Mouse (Mus musculus) left cerebral cortex, postnatal 36 days (tissue): ENCODE measurements around the gene Ccnt2. TPM values are rescaled to one million over a fixed set of nuclear protein-coding genes. Genes with fewer than 3 reads are reported as not detected.
A peak's percentile ranks its signal among the peaks of the same experiment; 100 is the strongest.
"Not testable (repeated sequence)": the region's sequence is repeated elsewhere in the genome, so short reads cannot be mapped to it uniquely, and the experiment has no call there.

Experiments used
- DNase-seq, 2 experiments: peaks; one replicate each; pipeline ENCODE4 v3.0.0; 2021 to 2022; ENCODE audit warnings: low spot score in 2 of 2, mixed read lengths in 1 of 2
- intact Hi-C: fragments of 180-260 bp; cut with DNase I; formaldehyde crosslinking; loops from one replicate; pipeline ENCODE4 v1.15.1; 2025
- total RNA-seq, 2 experiments: library from RNA; stranded (reverse); gene quantifications; 2 replicates each; pipeline ENCODE4 v1.2.3; 2021

Gene Ccnt2
- 10 to 100 TPM; 50.8 to 72.3 TPM for total RNA-seq

DNA sequence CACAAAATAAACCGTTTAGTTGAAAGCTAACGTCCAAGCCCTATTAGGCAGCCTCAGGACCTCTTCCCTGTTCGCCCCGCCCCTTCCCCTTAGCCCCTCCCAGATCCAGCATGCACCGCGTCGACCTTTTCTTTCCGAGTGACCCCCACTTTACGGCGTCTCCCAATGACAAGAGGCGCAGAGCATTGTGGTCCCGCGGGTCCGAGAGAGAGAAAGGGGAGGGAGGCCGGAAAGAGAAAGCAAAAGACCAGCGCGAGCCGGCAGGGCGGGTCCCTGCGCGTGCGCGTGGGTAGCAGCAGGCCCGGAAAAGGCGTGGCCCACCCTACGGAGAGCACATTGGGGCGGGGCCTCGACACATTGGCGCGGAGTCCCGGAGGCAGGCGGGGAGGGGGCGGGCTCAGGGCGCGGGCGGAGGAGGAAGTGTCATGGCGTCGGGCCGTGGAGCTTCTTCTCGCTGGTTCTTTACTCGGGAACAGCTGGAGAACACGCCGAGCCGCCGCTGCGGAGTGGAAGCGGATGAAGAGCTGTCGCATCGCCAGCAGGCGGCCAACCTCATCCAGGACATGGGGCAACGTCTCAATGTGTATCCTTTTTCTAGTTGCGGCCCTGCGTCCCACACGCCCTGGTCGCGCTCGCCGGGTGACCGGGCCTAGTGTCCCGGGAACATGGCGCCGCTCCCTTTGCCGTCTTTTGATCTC lies at the start of gene Ccnt2:
Gene Ccnt2 (plus strand): TSS at position 362 of the 698 bp plus-strand sequence.
- peak; percentile 99 to 100 for DNase-seq
- intact Hi-C loops = loop anchor here (10.0 kb wide), 2 partner anchors 91 to 331 kb away; partner anchors contain the start of genes R3hdm1, Rab3gap1 and Zranb3

GRCm38 (mm10) chr1:127729096-127729495 lies 44.9 kb upstream of the Ccnt2 start, which contains the start of gene Acmsd:
Acmsd (plus strand) TSS chr1:127729413.
- intact Hi-C loops = no loop called here
- DNase-seq = no peak

- no peak for DNase-seq
- intact Hi-C loops = no loop called here
Observed at GRCm38 (mm10) chr1:127731086-127731485, 42.9 kb upstream of the Ccnt2 start.

- intact Hi-C loops = no loop called here
- DNase-seq = no peak
Observed at GRCm38 (mm10) chr1:127732435-127732834, 41.5 kb upstream of the Ccnt2 start.

DNA sequence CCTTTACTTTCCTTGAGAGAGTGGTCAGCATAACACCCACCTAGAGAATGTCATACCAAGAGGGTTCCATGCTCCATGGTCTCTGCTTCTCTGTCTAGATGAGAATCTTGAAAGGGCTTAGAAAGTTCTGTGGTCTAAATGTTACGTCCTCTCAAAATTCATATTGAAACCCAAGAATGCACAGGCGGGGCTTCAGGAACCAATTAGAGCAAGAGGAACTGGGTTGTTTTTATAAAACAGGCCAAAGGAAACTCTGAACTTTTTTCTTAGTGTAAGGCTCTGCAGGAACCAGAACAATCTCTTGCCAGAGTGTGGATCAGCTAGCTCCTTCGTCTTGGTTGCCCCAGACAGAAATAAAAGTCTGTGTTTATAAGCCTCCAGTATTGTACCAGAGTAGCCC lies 41.1 kb upstream of the Ccnt2 start:
- no peak for DNase-seq
- intact Hi-C loops = no loop called here

GRCm38 (mm10) chr1:127735356-127735755 lies 38.6 kb upstream of the Ccnt2 start:
- intact Hi-C loops = no loop called here
- DNase-seq = no peak

DNA sequence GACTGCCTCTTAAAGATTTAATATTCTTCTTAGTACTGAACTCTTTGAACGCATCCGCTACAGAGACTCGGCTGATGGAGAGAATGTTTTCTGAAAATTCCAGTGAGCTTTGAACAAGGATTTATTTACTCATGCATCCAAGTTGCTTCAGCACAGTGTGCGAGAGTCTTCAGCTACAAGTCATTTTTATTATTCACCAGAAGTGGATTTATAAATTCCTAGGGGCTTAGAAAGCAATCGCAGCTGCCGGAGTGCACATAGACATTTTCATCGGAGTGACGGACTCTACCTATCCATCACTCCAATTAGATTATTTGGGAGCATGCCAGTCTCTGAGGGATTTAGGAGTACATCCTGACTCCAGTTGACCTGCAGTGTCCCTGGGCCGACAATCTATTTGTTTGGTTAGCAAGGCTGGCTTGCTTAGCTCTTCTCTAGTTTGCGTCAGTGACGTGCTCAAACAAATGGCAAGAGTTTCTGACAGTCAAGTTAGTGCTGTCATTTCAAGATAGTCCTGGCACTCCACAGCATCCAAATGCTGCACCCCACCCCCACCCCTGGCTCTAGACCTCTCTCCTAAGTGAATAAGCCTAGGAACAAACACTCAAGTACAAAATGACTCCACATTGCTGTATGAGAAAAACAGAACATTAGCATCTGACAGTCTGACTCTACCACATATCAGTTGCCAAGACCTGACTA lies 23.4 kb upstream of the Ccnt2 start:
- intact Hi-C loops = no loop called here
- DNase-seq = no peak

DNA sequence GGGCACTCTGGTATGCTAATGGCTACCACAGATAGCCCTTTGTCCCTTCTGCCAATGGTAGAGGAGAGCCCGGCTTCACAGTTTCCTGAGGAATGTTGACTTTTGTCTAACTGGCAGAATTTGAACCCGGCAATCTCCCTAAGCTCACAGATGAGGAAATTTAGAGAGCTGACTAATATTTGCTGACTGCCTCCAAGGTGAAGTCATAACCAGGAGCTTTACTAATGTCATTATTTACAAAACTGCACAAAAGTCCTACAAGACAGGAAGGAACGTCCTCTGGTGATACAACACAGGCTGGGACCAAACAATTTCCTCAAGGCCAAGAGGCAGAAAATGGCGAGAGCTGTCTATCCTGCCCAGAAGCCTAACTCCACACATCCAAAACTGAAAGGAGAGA lies 18.2 kb upstream of the Ccnt2 start:
- no peak for DNase-seq
- intact Hi-C loops = no loop called here

DNA sequence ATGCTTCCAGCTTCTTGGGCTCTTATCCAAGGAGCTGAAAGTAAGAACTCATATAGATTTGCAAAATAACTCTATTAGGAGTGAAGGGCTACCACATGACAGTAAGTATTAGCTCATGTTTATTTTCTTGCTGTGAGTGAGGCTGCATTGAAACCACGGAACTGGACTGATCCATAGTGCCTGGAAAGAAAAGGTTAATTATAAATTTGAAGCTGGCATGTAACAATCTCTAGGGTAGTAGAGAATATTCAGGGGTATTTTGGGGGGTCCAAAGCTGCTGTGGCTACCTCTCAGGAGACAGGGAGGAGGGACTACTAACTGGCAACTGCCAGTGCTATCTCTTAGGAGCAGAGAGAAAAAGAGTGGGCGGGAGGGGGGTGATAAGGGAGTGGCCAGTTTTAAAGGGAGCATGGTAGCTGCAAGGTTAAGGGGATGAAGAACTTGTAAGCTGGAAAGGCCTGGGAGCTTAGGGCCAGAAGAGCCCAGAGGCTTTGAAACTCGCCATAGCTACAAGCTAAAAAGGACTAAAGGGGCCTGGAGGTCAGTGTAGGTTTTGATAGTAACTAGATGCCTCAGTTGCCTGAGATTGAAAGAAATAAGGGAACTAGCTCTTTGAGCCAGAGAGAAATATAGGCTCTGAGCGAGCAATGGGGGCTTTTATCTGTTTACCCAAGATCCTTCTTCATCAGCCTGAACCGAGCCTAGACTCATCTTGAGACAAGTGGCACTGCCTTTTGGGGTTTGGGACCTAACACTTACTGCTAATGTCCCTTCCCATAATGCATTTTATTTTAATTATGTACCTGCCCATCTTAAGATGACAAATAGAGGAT lies 17.4 kb upstream of the Ccnt2 start:
- intact Hi-C loops = no loop called here
- no peak for DNase-seq

- intact Hi-C loops = not testable (repeated sequence)
Observed at GRCm38 (mm10) chr1:127757164-127757545, 16.8 kb upstream of the Ccnt2 start.

GRCm38 (mm10) chr1:127765468-127765867 lies 8.5 kb upstream of the Ccnt2 start:
- intact Hi-C loops = loop anchor here (1.0 to 5.0 kb wide), 2 partner anchors 68 to 265 kb away; no protein-coding TSS in a partner anchor
- no peak for DNase-seq

More at GRCm38 (mm10) chr1:127757164-127757545, 16.8 kb upstream of the Ccnt2 start:
- DNase-seq = not testable (repeated sequence)

- intact Hi-C loops = loop anchor here (5.0 kb wide), 1 partner anchor 69 kb away; no protein-coding TSS in a partner anchor
- no peak for DNase-seq
Observed at GRCm38 (mm10) chr1:127766741-127767140, 7.2 kb upstream of the Ccnt2 start.

DNA sequence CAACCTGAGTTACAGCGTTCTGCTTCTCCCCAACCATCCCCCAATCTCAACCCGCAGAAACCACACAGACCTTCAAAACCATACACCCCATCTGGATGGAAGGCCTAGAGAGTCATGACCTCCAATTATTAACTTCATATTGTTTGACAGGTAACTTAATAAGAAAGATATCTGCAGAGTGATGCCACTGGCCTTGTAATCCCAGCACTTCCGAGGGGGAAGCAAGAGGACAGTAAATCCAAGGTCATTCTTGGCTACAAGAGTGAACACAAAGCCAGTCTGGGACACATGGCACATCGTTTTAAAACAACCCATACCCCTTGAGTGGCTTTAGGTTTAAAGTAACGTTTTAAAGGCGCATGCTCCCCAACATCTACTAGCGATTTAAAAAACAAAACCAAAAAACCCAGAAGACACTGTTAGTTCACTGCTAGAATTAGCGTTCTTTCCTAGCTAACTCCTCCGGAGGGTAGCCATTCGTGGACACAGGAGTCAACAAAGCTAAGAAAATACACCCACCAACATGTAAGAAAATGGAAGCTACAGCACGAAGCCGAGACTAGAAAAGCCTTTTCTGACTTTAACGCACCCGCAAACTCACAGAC lies 664 bp upstream of the Ccnt2 start:
- intact Hi-C loops = loop anchor here (10.0 kb wide), 2 partner anchors 92 to 332 kb away; partner anchors contain the start of genes R3hdm1, Rab3gap1 and Zranb3
- no peak for DNase-seq

DNA sequence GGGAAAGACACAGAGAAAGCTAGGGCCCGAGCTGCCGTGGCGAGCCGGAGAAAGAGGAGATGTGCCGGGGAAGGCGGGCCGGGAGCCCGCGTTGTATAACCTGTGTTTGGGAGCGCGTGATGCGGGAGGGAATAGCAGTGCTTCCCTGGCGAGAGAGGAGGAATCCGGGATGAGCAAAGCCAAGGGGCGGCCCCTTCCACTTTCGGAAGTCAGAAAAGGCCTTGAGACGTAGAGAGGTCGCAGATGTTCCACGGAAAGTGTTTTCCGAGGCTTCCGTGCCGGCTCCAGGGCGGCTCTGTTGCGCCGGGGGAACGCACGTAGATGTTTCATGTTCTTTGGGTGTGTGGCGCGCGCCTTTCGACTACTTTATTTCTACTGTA lies 527 bp downstream of the Ccnt2 start:
- intact Hi-C loops = loop anchor here (10.0 kb wide), 2 partner anchors 90 to 330 kb away; partner anchors contain the start of genes R3hdm1, Rab3gap1 and Zranb3
- DNase-seq = no peak

GRCm38 (mm10) chr1:127775206-127775720 lies 1.3 kb downstream of the Ccnt2 start:
- intact Hi-C loops = loop anchor here (10.0 kb wide), 2 partner anchors 90 to 330 kb away; partner anchors contain the start of genes R3hdm1, Rab3gap1 and Zranb3
- no peak for DNase-seq

DNA sequence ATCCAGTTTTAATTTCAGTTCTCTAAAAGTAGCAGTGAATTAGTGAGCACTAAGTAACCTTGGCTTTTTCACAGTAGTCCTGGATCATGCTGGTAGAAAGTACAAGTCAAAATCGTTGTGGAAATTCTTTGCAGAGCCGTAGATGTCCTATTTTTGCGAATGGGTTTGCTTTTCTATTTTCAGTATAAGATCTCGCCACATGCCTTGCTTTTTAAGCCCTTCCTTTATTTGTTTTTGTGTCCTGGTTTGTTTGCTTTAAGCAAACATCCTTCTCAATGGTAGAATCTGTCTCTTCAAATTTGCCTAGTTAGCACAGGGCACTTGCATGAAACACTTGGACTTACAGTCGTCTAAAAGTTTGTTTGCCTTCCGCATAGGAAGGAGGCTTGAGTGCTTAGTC lies 2.3 kb downstream of the Ccnt2 start:
- DNase-seq = no peak
- intact Hi-C loops = loop anchor here (10.0 kb wide), 2 partner anchors 89 to 329 kb away; partner anchors contain the start of genes R3hdm1, Rab3gap1 and Zranb3

DNA sequence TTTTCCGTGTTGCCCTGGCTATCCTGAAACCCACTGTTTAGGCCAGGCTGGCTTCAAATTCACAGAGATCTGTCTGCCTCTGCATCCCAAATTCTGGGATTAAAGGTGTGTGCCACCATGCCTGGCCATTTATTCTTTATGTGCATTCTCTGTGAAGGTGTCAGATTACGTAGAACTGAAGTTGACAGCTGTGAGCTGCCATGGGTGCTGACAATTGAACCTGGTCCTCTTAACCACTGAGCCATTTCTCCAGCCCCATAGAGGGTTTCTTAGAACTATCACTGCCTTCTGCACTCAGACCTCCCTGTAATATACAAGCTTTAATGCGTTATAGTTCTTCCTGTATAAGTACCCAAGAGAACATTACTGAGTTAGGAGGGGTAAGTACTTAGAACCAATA lies 4.6 kb downstream of the Ccnt2 start:
- no peak for DNase-seq
- intact Hi-C loops = loop anchor here (10.0 kb wide), 2 partner anchors 86 to 326 kb away; partner anchors contain the start of genes R3hdm1, Rab3gap1 and Zranb3

- intact Hi-C loops = no loop called here
- DNase-seq = no peak
Observed at GRCm38 (mm10) chr1:127780142-127780541, 6.2 kb downstream of the Ccnt2 start.

- DNase-seq = no peak
- intact Hi-C loops = no loop called here
Observed at GRCm38 (mm10) chr1:127780849-127781248, 6.9 kb downstream of the Ccnt2 start.
